Mouse (Mus musculus) embryonic fibroblast, embryonic 13.5 days (primary cell): Measurements from ENCODE around the gene Adipor2. TPM values are rescaled to one million over a fixed set of nuclear protein-coding genes. Genes with fewer than 3 reads are reported as not detected.

Source experiments
- H3K27ac ChIP-seq: 2 replicates; pipeline ENCODE4 v1.5.1; 2012; ENCODE audit warnings: low read length, control low read depth, inconsistent platforms; ENCODE audit not compliant: insufficient read depth
- H3K4me1 ChIP-seq: 2 replicates; pipeline ENCODE4 v1.6.1; 2011; ENCODE audit warnings: low read length; ENCODE audit not compliant: control insufficient read depth, insufficient read depth
- H3K4me3 ChIP-seq: 2 replicates; pipeline ENCODE4 v1.5.1; 2011; ENCODE audit warnings: mild to moderate bottlenecking, control low read depth, low read length; ENCODE audit not compliant: insufficient read depth
- CTCF ChIP-seq: IDR thresholded peaks from 2 replicates; pipeline ENCODE4 v1.5.1; 2011; ENCODE audit warnings: mild to moderate bottlenecking, control low read depth, low read length, moderate library complexity, borderline replicate concordance; ENCODE audit not compliant: insufficient read depth
- POLR2A ChIP-seq: IDR thresholded peaks from 2 replicates; pipeline ENCODE4 v1.6.1; 2011; ENCODE audit warnings: low read depth, mild to moderate bottlenecking, control low read depth, low read length, moderate library complexity
- polyA plus RNA-seq: library from polyadenylated mRNA; stranded (reverse); fragments of >200 nt; gene quantifications from 2 replicates; pipeline ENCODE4 v1.2.4, GENCODE M21; 2011; ENCODE audit warnings: low read depth; ENCODE audit not compliant: missing spikeins, insufficient read length

The Adipor2 gene
- polyA plus RNA-seq, 1 experiment: 42.8 TPM

- H3K4me1 ChIP-seq: no peaks in the 10 kb centered on the region
- no peak for TF ChIP-seq CTCF
- TF ChIP-seq POLR2A: no peak
- no peak overlapping the region for H3K4me3 ChIP-seq
- no peak overlapping the region for H3K27ac ChIP-seq
These were observed 8.9 kb downstream of the Adipor2 start for GRCm38 (mm10) chr6:119408582-119408981.

GRCm38 (mm10) chr6:119407818-119408217, 9.7 kb downstream of the Adipor2 start:
- no peak for TF ChIP-seq CTCF
- no peak for TF ChIP-seq POLR2A
- Histone ChIP-seq H3K4me1 (no peaks in the 10 kb centered on the region), H3K4me3 (no peak overlapping the region), H3K27ac (no peak overlapping the region)

- no peak for TF ChIP-seq CTCF
- TF ChIP-seq POLR2A: no peak
- no peaks in the 10 kb centered on the region for H3K4me1 ChIP-seq
- no peak overlapping the region for H3K27ac ChIP-seq
- no peak overlapping the region for H3K4me3 ChIP-seq
These were observed 11.0 kb downstream of the Adipor2 start for GRCm38 (mm10) chr6:119406528-119406927.

DNA sequence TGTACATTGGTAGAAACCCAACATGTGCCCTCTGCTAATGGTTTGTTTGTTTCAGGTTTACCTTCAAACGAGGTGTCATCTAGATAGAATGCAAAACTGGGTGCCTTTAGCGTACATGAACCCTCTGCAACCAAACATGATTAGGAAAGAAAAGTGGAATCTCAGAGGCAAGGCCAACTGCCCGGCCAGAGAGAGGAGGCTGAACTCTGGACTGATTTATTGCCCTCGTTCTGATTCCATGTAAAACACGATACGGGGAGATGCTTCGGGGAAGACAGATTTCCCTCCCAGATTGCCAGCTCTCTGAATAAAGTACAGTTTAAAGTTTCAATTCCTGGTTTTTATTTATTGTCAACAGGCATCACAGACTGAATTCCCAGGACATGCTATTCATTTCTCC, 12.2 kb downstream of the Adipor2 start:
- Histone ChIP-seq H3K4me1 (no peaks in the 10 kb centered on the region), H3K27ac (no peak overlapping the region), H3K4me3 (no peak overlapping the region)
- TF ChIP-seq CTCF (no peak), POLR2A (no peak)

- H3K27ac ChIP-seq: no peak overlapping the region
- TF ChIP-seq POLR2A: no peak
- no peaks in the 10 kb centered on the region for H3K4me1 ChIP-seq
- no peak overlapping the region for H3K4me3 ChIP-seq
These were observed 12.7 kb downstream of the Adipor2 start for GRCm38 (mm10) chr6:119404854-119405253.

GRCm38 (mm10) chr6:119402976-119403375, 14.5 kb downstream of the Adipor2 start:
- H3K4me3 ChIP-seq: no peak overlapping the region
- no peak for TF ChIP-seq CTCF
- no peak for TF ChIP-seq POLR2A
- no peak overlapping the region for H3K27ac ChIP-seq
- H3K4me1 ChIP-seq: no peaks in the 10 kb centered on the region

GRCm38 (mm10) chr6:119401545-119402304, 15.8 kb downstream of the Adipor2 start:
- Histone ChIP-seq H3K4me1 (no peaks in the 10 kb centered on the region), H3K27ac (no peak overlapping the region), H3K4me3 (no peak overlapping the region)
- TF ChIP-seq CTCF: no peak
- no peak for TF ChIP-seq POLR2A

- H3K4me1 ChIP-seq: no peaks in the 10 kb centered on the region
- TF ChIP-seq CTCF (no peak), POLR2A (no peak)
- H3K27ac ChIP-seq: no peak overlapping the region
- H3K4me3 ChIP-seq: no peak overlapping the region
These were observed 16.9 kb downstream of the Adipor2 start for GRCm38 (mm10) chr6:119400649-119401048.

DNA sequence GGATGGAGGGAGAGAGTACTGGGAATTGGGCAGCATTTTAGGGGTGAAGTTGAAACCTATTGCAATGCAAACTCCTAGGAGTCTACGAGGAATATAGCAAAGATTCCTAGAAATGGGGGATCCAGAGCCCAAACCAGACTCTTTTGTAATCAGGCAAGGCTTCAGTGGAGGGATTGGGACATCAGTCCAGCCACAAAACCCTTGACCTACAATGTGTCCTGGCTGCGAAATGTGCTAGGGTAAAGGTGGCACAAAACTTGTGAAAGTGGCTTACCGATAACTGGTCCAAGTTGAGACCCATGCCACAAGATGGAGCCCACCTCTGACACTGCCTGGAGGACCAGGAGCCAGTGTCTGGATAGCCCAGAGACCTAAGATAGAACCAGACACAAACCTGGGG, 18.1 kb downstream of the Adipor2 start:
- TF ChIP-seq POLR2A (no peak), CTCF (no peak)
- Histone ChIP-seq H3K4me3 (no peak overlapping the region), H3K27ac (no peak overlapping the region), H3K4me1 (no peaks in the 10 kb centered on the region)

- no peak for TF ChIP-seq CTCF
- no peak for TF ChIP-seq POLR2A
- no peak overlapping the region for H3K4me3 ChIP-seq
- no peak overlapping the region for H3K27ac ChIP-seq
- no peaks in the 10 kb centered on the region for H3K4me1 ChIP-seq
These were observed 21.2 kb downstream of the Adipor2 start for GRCm38 (mm10) chr6:119396309-119396634.
